Mouse (Mus musculus) spleen, postnatal 14 days (tissue): ENCODE data around the gene Hoga1.

Source experiments
- DNase-seq, 2 experiments: peaks; one replicate each; pipeline ENCODE4 v3.0.0; 2021 to 2022; ENCODE audit warnings: low spot score in 2 of 2

Gene Hoga1

DNA sequence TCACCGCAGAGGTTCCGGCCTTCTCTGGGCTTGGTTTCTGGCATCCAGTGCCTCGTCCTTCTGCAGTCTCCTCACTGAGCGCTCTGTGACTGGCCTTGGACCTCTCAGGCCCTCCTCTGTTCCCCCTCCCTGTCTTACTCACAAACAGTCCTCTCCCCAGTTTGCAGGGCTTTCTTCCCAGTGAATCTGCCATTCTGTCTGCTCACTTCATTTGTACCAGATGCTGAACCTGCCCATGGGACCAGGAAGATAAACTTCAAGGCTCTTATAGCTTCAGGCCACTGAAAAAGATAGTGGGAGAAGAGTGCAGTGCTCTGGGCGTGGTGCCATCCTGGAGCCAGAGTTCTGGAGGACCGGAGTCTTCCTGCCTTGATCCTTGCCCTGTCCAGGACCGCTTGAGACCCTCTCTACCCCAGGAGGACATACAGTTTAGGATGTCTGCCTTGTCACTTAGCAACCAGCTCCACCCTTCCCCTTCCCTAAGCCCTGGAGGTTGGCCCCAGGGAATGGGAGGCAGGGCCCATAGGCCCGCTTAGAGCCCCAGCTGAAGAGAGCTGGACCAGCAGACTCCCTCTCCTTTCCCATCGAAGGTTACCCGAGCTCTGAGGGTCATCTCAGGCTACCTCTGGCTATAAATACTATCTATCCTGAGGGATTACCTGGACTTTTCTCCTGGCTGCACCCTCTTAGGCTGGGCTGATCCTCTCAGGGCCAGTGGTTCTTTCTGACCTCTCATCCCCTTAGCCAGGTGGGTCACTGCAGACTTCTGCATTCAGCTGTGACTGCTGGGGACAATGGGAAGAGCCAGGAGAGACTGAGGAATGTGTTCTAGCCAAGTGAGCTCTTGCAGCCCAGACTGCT lies 23.5 kb upstream of the Hoga1 start:
- no peak for DNase-seq

DNA sequence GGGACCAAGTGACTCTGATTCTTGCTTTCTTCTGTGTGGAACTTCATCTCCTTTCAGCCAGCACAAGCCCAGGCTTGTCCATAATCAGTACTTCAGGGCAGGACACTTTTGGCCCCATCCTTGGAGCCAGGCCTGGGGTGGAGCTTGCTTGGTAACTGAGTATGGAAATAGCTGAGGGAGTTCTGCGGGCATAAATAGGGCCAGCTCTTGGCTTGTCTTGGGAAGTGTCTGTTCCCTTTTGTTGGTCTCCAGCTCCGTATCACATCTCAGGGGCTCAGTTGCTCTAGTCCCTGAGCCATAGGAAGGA lies 22.9 kb upstream of the Hoga1 start:
- no peak for DNase-seq

- peak; percentile 41 to 64 for DNase-seq
Observed at GRCm38 (mm10) chr19:42026158-42026557, 19.3 kb upstream of the Hoga1 start.

GRCm38 (mm10) chr19:42031112-42031511 lies 14.3 kb upstream of the Hoga1 start:
- no peak for DNase-seq

DNA sequence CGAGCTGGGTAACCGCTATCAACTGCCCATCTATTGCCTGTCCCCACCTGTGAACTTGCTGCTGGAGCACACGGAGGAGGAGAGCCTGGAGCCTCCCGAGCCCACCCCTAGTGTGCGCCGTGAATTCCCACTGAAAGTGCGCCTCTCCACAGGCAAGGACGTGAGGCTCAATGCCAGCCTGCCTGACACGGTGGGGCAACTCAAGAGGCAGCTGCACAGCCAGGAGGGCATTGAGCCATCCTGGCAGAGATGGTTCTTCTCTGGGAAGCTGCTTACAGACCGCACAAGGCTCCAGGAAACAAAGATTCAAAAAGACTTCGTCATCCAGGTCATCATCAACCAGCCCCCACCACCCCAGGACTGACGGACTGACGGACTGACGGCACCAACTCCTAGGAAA lies 11.8 kb upstream of the Hoga1 start:
- no peak for DNase-seq

- no peak for DNase-seq
Observed at GRCm38 (mm10) chr19:42034146-42034775, 11.1 kb upstream of the Hoga1 start.

DNA sequence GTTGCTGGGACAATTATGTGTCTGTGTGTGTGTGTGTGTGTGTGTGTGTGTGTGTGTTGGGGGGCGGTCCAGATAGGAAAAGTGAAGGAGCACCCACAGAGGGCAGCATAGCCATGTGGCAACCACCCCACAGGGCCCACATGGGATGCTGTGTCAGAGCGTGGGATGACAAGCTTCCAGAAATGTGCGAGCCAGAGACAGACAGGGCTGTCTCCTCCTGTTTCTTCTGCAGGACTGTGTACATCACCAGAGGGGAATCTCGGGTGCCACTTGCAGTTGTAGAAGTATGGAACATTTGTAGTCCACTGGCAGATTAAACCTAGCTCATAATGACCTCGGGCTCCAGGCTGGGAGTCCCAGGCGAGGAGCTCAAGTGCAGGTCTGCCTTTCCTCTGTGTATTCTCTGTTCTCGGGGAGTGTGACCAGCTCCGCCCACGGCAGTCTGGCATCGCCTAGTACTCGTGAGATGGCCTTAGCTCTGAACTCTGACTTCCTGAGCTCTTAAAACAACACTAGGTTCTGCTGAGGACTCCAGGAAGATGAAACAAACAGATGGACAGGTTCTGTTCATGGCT lies 10.4 kb upstream of the Hoga1 start:
- DNase-seq, result no peak

DNA sequence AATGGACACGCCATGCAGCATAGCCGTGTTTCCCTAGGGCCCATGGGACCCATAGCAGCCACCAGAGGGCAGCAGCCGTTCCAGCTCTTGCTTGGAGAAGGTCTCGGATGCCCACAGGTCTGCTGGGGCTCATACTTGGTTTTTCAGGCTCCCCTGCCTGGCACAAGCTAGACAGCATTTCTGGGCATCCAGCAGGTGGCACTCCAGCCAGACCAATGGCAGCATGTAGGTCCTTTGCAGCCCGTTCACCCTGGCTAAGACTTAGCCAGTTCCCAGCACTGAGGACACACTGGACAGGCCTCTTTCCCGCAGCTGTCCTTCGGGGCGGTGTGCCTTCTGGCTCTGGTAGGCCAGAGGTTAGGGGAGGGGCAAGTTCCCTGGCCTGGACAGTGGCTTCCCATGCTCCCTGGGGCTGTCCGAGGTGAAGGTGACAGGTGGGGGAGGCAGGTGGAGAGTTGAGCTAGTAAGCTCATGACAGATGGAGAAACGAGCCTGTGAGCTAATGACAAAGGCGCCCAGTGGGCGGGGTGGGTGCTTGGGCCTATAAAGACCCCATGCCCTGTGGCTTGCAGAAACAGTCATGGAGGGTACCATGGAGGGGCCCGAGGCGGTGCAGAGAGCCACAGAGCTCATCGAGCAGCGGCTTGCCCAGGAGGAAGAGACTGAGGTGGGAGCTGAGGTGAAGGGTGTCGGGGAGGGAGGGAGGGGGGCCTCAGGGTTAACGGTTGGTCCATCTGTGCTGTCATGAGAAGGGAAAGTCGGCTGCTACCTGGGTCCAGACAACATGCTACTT lies 9.8 kb upstream of the Hoga1 start, which contains the start of gene Ankrd2:
Gene Ankrd2, plus strand, starts transcription at position 545 of the 793 bp plus-strand sequence.
- peak; percentile 49 to 64 for DNase-seq

DNA sequence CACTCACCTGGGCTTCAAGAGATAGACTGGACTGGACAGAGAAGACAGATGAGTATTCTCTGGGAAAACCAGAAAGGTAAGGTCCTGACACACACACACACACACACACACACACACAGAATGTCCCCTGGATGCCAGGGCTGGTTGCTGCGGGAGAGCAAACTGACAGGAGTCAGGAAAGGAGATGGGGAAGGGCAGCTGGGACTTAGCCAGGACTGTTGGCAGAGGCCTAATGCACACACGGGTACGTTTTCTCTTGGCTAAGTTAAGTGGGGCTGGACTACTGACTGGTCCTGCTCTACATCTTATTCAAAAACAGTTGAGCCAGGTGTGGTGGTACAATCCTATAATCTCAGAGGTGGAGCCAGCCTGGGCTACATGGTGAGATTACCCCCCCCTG lies 9.1 kb upstream of the Hoga1 start:
- no peak for DNase-seq

GRCm38 (mm10) chr19:42037167-42037702 lies 8.2 kb upstream of the Hoga1 start:
- DNase-seq, result no peak

DNA sequence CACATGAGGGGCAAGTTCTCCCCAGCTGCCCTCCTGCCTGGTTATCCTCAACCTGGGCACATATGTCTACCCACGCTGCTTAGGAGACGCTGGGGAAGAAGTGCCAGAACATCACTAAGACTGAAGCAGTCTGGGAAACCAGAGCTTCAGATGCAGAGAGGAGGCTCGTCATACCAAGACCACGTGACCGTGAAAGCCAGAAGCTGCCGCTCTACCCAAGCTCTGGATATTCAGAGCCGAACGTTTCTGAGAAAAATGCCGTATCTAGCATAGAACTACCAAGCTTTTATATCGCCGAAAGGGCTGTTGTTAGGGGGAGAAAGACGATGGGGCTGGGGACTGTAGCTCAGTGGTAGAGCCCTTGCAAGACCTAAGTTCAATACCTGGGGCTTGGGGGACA lies 7.1 kb upstream of the Hoga1 start:
- DNase-seq, result no peak

GRCm38 (mm10) chr19:42043988-42044387 lies 1.4 kb upstream of the Hoga1 start:
- no peak for DNase-seq

- no peak for DNase-seq
Observed at GRCm38 (mm10) chr19:42050251-42050650, 4.8 kb downstream of the Hoga1 start.

DNA sequence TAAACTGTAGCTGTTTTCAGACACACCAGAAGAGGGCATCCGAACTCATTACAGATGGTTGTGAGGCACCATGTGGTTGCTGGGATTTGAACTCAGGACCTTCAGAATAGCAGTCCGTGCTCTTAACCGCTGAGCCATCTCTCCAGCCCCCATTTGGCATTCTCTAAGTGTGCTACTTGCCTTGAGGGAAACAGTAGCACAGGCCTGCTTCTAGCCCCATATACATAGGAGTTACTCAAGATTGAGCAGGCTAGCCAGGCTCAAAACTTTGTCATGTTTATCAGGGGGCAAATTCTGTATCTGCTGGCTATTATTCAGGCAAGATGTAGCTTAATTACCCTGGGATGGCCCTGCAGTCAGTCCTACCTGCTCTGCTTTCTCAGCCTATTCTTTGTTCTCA lies 5.9 kb downstream of the Hoga1 start:
- no peak for DNase-seq

- DNase-seq, result no peak
Observed at GRCm38 (mm10) chr19:42051948-42052347, 6.5 kb downstream of the Hoga1 start, which contains the start of gene 4933411K16Rik. 4933411K16Rik (plus strand) TSS chr19:42052248.

DNA sequence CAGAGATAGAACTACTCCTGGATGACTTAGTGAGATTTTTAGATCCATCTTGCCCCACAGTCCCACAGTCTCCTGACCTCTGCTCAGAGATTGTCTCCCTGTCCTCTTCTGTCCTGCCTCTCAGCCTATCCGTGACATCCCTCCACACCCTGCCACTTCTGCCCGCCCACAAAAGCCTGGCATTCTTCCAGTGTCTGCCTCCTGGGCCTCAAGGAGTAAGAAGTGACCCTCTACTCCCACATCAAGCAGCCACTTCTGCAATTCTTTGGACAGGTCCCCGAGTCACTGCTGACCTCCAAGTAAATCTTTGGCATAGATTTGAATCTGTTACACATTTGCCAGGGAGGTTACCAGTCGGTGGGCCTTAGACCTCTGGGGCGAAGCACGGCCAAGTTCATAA lies 8.8 kb downstream of the Hoga1 start:
- no peak for DNase-seq

GRCm38 (mm10) chr19:42055881-42056280 lies 10.5 kb downstream of the Hoga1 start:
- no peak for DNase-seq

GRCm38 (mm10) chr19:42056719-42057409 lies 11.5 kb downstream of the Hoga1 start:
- DNase-seq, result no peak

DNA sequence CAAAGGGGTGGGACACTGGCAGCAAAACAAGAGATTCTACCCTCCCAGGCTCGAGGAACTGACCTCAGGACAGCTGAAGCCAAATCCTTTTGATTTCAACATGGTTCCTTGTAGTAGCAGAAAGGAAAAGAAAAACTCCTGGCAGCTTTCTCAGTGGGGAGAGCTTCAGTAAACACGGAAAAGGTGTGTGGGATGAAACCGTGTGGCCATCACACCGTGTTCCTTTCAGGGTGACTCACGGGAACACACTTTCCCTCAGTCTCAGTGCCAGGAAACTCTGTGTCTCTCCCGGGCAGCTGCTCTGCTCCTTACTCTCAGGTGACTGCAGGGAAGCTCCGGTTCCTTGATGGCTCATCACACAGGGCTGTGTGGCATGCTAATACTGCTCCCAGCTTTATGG lies 13.0 kb downstream of the Hoga1 start:
- no peak for DNase-seq

- no peak for DNase-seq
Observed at GRCm38 (mm10) chr19:42061443-42061842, 16.0 kb downstream of the Hoga1 start.
